Mouse (Mus musculus) heart, embryonic 10.5 days (tissue): Measurements from ENCODE around the gene Ccdc169. TPM values are rescaled to one million over a fixed set of nuclear protein-coding genes. Genes with fewer than 3 reads are reported as not detected.

ENCODE experiments used
- DNase-seq: peaks from one replicate; pipeline ENCODE4 v3.0.0-alpha.2; 2017; ENCODE audit warnings: low spot score
- H3K27ac ChIP-seq: fragments of 300-500 bp; sonication (generic); 2 replicates; pipeline ENCODE4 v1.5.1; 2016; ENCODE audit warnings: mild to moderate bottlenecking
- H3K27me3 ChIP-seq: fragments of 300-500 bp; sonication (generic); 2 replicates; pipeline ENCODE4 v1.6.1; 2016; ENCODE audit warnings: mild to moderate bottlenecking; ENCODE audit not compliant: poor library complexity, insufficient read depth, severe bottlenecking
- H3K36me3 ChIP-seq: fragments of 300-500 bp; sonication (generic); 2 replicates; pipeline ENCODE4 v1.6.1; 2016; ENCODE audit warnings: mild to moderate bottlenecking, moderate library complexity
- H3K4me1 ChIP-seq: fragments of 300-500 bp; sonication (generic); 2 replicates; pipeline ENCODE4 v1.6.1; 2016; ENCODE audit warnings: mild to moderate bottlenecking
- H3K4me3 ChIP-seq: fragments of 300-500 bp; sonication (generic); 2 replicates; pipeline ENCODE4 v1.5.1; 2016; ENCODE audit warnings: mild to moderate bottlenecking, moderate library complexity
- H3K9me3 ChIP-seq: fragments of 300-500 bp; sonication (generic); 2 replicates; pipeline ENCODE4 v1.6.1; 2016; ENCODE audit warnings: mild to moderate bottlenecking, moderate library complexity
- WGBS: fragments of 180-500 bp; shearing (Covaris S2); methylation state at CpG from one replicate; pipeline ENCODE4 v1.1.7; 2016; 5-methylcytosine and 5-hydroxymethylcytosine counted together
- polyA plus RNA-seq: library from polyadenylated mRNA; unstranded; fragments of >200 nt; fragmentation: Nextera tagmentation; extraction: Ambion mirVana; gene quantifications from 2 replicates; pipeline ENCODE4 v1.2.1, GENCODE M21; 2016

Ccdc169 gene
- polyA plus RNA-seq, 1 experiment from 2014 or later, result 0.14 TPM

- DNase-seq, result no peak
- Histone ChIP-seq H3K4me1 (peaks cover 6% of the 10 kb centered on the region; the same call in 1 of the 2 replicates), H3K27ac (no peak overlapping the region), H3K4me3 (no peak overlapping the region), H3K27me3 (no peaks in the 10 kb centered on the region), H3K36me3 (no peaks in the 10 kb centered on the region), H3K9me3 (no peaks in the 10 kb centered on the region)
- 84% methylated on average over 17 of the region's 17 CpGs for WGBS
Observed at GRCm38 (mm10) chr3:55106051-55106450, 31.1 kb upstream of the Ccdc169 start.

GRCm38 (mm10) chr3:55109097-55109496, 28.0 kb upstream of the Ccdc169 start:
- no peaks in the 10 kb centered on the region for H3K9me3 ChIP-seq
- H3K4me3 ChIP-seq, result no peak overlapping the region
- 79% methylated on average over 4 of the region's 4 CpGs for WGBS
- no peaks in the 10 kb centered on the region for H3K36me3 ChIP-seq
- H3K27ac ChIP-seq, result no peak overlapping the region
- no peaks in the 10 kb centered on the region for H3K27me3 ChIP-seq
- no peak for DNase-seq
- H3K4me1 ChIP-seq, result peaks cover 17% of the 10 kb centered on the region

DNA sequence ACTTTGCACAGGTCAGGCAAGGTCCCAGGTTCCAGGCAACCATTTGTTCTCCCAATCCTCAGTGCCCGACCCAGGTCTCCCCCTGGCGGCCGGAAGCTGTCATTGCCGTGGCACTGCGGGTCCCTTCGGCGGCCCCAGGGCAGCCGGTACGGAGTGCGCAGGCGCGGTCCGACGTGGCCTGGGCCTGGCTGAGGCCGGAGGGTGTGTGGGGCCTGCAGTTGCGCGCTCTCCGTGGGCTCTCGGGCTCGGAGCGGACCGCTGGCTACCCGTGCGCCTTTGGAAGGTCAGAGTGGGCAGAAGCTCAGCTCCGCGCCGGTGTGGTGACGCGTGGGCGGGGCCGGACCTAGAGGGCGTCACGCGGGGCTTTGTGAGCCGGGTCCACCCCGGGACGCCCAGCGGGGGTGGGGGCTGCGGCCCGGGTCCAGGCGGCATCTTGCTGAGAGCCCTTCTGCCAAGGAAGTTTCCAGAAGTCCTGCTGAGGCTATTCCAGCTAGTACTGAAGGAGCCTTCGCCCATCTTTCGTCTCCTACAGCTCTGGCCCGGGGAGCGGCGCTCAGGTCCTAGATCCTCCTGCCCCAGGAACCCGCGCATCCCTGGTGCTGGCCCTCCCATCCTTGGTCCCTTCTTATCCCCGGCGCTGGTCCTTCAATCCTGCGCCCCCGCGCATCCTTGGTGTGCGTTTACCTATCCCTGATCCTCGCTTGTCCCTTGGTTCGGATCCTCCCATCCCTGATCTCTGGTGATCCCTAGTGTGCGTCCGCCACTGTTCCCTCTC, 25.0 kb upstream of the Ccdc169 start, which contains the start of gene Spg20:
TSS of gene Spg20 (plus strand) at position 174 of the 775 bp plus-strand sequence.
- peaks cover 31% of the 10 kb centered on the region for H3K4me1 ChIP-seq

DNA sequence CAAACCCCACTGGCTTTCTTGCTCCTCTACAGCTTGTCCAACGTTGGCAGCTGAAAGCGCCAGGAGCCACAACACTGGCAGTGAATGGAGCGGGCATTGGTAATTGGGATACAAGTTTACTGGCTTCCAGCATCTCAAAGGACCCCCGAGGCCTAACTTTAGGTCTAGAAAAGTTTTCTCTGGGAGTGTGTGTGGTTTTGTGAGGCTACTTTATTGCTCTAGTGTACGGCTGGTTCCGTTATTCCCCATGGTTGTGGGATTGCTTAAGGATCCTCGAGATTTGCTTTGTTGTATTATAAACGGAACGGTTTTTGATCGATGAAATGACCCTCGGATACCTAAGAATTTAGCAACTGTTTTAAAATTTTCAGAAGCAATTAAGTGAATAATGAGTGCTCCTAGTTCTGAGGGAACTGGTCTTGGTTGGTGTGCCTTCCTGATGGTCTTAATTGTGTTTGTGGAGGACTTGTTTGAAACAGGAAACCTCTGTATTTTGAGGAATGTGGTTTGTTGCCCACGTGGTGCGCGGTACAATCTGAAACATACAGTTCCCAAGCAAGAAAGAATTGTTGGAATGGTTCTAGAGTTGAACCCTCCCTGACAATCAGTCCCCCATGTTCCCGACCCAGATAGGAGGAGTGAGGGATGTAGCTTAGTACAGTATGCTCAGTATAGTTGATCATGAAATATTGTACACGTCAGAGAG, 24.3 kb upstream of the Ccdc169 start:
- WGBS, result 56% methylated on average over 16 of the region's 16 CpGs
- DNase-seq, result no peak
- H3K9me3 ChIP-seq, result no peaks in the 10 kb centered on the region
- no peaks in the 10 kb centered on the region for H3K27me3 ChIP-seq
- peak overlapping the region; percentile 97 for H3K27ac ChIP-seq
- peaks cover 31% of the 10 kb centered on the region for H3K4me1 ChIP-seq
- peak overlapping the region; percentile 88 for H3K4me3 ChIP-seq
- peaks cover 12% of the 10 kb centered on the region for H3K36me3 ChIP-seq

More for the DNA sequence above, 25.0 kb upstream of the Ccdc169 start, which contains the start of gene Spg20:
- Histone ChIP-seq H3K9me3 (no peaks in the 10 kb centered on the region), H3K27ac (peak within 1 kb of the TSS; percentile 97), H3K27me3 (no peaks in the 10 kb centered on the region), H3K4me3 (peak within 1 kb of the TSS; percentile 88), H3K36me3 (peaks cover 5% of the 10 kb centered on the region)
- WGBS, result 1% methylated on average over 58 of the region's 58 CpGs
- peak; percentile 94 for DNase-seq

DNA sequence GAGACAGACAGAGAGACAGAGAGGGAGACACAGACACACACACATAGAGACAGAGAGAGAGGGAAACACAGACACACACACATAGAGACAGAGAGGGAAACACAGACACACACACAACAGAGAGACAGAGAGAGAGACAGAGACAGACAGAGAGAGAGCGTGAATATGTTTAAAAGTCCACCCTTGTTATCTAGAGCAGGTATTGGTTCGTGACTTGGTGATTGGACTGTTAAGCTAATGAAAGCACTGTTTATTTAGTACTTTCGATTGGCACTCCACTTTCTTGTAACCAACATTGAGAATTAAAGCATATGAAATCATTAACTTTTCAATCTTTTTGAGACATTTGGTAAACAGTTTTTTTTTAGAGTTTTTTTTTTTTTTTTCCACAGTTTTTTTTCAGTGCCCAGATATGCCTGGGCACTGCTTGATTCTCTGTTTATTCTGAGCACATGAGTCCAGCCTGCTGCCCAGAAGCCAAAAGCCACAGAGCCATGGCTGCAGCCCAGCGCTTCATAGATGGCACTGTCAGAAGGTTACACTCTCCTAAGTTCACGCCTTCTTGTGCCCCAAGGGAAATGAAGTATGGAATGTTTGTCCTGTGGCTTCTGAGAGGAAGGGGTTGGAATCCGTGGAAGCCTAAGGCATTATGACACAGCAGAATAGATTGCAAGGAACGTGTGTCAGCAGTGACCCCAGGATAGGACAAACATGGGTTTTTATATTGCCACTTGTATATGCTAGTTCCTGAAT, 22.6 kb upstream of the Ccdc169 start:
- no peaks in the 10 kb centered on the region for H3K27me3 ChIP-seq
- peaks cover 35% of the 10 kb centered on the region for H3K4me1 ChIP-seq
- peaks cover 28% of the 10 kb centered on the region for H3K36me3 ChIP-seq
- 52% methylated on average over 7 of the region's 7 CpGs for WGBS
- H3K9me3 ChIP-seq, result no peaks in the 10 kb centered on the region
- DNase-seq, result no peak
- H3K27ac ChIP-seq, result peak overlapping the region; percentile 36; the same call in 1 of the 2 replicates
- no peak overlapping the region for H3K4me3 ChIP-seq

DNA sequence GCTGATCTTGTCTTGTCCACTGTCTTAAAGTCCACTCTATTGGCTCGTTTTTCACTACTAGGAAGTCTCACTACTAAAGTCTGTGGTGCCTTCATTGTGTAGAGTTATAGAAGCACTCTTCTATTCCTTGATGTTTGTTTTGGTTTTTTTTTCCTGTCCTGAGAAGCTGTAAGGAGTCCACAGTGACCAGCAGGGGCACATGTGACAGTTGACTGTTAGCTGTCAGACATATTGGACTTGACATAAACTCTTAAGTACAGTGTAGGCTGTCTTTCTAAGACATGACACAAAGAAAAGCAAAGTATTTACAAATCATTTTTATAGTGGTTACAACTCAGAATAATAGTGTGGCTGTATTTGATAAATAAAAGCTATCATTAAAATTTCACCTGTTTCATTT, 22.1 kb upstream of the Ccdc169 start:
- peaks cover 35% of the 10 kb centered on the region for H3K4me1 ChIP-seq
- no peak for DNase-seq
- H3K9me3 ChIP-seq, result no peaks in the 10 kb centered on the region
- no peaks in the 10 kb centered on the region for H3K27me3 ChIP-seq
- H3K4me3 ChIP-seq, result no peak overlapping the region
- 51% methylated on average over 1 of the region's 1 CpGs for WGBS
- H3K27ac ChIP-seq, result no peak overlapping the region; the same call in 1 of the 2 replicates
- H3K36me3 ChIP-seq, result peaks cover 34% of the 10 kb centered on the region

DNA sequence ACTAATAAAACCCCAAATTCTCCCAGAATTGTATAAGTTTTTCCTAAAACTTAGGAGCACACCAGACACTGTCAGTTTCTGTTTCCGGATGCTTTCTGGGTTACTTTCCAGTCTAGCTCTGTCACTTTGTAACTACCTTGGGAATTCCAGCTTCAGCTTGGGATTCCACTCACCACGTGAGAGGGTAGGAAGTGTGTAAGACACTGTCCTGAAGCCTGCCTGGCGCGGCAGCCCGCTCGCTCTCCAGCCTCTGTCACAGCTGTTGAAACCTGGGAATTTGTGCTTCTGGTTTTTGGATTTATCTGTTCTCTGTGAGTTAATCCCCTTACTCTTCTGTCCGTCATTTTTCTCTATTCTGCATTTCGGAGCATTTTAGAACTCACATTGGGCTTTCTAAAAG, 21.1 kb upstream of the Ccdc169 start:
- H3K36me3 ChIP-seq, result peaks cover 41% of the 10 kb centered on the region
- peaks cover 42% of the 10 kb centered on the region for H3K4me1 ChIP-seq
- no peak overlapping the region for H3K4me3 ChIP-seq
- no peak overlapping the region for H3K27ac ChIP-seq
- H3K9me3 ChIP-seq, result no peaks in the 10 kb centered on the region
- 56% methylated on average over 8 of the region's 8 CpGs for WGBS
- no peaks in the 10 kb centered on the region for H3K27me3 ChIP-seq
- DNase-seq, result no peak

GRCm38 (mm10) chr3:55119275-55119898, 17.8 kb upstream of the Ccdc169 start:
- DNase-seq, result no peak
- H3K36me3 ChIP-seq, result peaks cover 74% of the 10 kb centered on the region
- H3K27ac ChIP-seq, result no peak overlapping the region
- WGBS, result 83% methylated on average over 6 of the region's 6 CpGs
- H3K27me3 ChIP-seq, result no peaks in the 10 kb centered on the region
- H3K4me3 ChIP-seq, result no peak overlapping the region
- H3K9me3 ChIP-seq, result no peaks in the 10 kb centered on the region
- peaks cover 28% of the 10 kb centered on the region for H3K4me1 ChIP-seq

DNA sequence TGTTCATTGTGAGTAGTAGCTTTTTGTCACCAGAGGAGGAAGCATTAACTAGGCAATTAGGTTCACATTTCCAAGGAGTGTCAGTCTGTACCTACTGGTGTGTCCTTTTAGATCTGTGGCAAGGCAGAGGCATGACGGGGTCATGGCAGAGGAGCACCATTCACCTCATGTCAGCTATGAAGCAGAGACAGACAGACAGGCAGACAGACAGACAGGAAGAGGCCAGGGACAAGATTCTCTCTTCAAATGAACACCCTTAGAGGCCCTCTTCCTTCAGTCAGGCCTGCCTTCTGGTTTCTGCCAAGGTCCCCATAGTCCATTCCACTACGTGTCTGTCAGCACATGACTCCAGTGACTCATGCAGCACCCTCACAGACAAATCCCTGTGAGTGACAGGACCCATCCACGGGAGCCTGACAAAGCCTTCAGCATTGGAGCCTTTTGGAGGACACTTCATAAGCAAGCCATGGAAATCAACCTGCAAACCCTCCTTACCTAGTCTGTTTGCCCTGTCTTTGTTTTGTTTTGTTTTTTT, 14.7 kb upstream of the Ccdc169 start:
- H3K4me3 ChIP-seq, result no peak overlapping the region
- no peaks in the 10 kb centered on the region for H3K27me3 ChIP-seq
- H3K4me1 ChIP-seq, result peaks cover 11% of the 10 kb centered on the region; the same call in 1 of the 2 replicates
- H3K9me3 ChIP-seq, result no peaks in the 10 kb centered on the region
- no peak overlapping the region for H3K27ac ChIP-seq
- peaks cover 94% of the 10 kb centered on the region for H3K36me3 ChIP-seq
- 67% methylated on average over 3 of the region's 3 CpGs for WGBS
- DNase-seq, result no peak

DNA sequence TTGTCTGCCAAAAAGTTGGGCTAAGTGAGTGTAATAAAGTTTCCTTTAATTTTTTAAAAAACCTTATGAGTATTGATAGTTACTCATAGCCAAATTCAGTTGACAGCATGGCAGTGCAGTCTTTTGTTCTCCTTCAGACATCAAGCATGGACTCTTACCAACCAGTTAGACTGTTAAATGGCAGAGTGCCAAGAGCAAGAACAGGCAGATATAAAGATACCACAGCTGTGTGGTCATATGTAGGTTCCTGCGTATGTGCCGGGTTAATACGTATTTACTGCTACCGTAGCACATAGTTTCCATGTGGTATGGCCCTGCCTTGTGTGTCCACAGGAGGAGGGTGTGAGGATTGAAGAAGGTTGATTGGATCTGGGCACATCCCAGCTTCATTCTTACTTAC, 14.1 kb upstream of the Ccdc169 start:
- Histone ChIP-seq H3K4me3 (no peak overlapping the region), H3K36me3 (peaks cover 94% of the 10 kb centered on the region), H3K27ac (no peak overlapping the region), H3K27me3 (no peaks in the 10 kb centered on the region), H3K4me1 (peaks cover 11% of the 10 kb centered on the region; the same call in 1 of the 2 replicates), H3K9me3 (no peaks in the 10 kb centered on the region)
- WGBS, result 94% methylated on average over 4 of the region's 4 CpGs
- no peak for DNase-seq

DNA sequence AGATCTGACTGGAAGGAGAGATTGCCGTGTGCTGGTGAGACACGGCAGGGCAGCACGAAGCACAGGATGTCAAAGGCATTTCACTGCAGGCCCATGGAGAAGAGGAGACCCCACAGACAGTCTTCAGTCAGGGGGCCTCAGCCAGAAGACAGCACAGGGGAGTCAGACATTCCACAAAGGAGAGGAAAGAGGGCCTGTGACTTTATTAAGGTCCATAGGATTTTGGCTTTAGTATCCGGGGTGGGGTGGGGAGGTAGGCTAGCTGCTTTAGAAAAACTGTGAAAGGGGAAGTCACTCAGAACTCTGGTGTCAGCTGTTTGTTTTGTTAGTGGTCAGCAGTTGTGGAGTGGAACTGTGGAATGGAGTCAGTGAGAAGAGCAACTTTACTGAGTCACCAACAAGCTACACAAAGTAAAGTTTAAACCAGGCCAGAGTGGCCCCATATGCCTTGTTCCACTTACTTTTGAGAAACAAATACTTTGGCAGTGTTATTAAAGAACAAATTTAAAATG, 7.9 kb upstream of the Ccdc169 start:
- Histone ChIP-seq H3K4me3 (no peak overlapping the region), H3K27ac (no peak overlapping the region), H3K9me3 (no peaks in the 10 kb centered on the region), H3K4me1 (no peaks in the 10 kb centered on the region), H3K36me3 (peaks cover 89% of the 10 kb centered on the region), H3K27me3 (no peaks in the 10 kb centered on the region)
- DNase-seq, result no peak
- WGBS, result 89% methylated on average over 4 of the region's 4 CpGs

DNA sequence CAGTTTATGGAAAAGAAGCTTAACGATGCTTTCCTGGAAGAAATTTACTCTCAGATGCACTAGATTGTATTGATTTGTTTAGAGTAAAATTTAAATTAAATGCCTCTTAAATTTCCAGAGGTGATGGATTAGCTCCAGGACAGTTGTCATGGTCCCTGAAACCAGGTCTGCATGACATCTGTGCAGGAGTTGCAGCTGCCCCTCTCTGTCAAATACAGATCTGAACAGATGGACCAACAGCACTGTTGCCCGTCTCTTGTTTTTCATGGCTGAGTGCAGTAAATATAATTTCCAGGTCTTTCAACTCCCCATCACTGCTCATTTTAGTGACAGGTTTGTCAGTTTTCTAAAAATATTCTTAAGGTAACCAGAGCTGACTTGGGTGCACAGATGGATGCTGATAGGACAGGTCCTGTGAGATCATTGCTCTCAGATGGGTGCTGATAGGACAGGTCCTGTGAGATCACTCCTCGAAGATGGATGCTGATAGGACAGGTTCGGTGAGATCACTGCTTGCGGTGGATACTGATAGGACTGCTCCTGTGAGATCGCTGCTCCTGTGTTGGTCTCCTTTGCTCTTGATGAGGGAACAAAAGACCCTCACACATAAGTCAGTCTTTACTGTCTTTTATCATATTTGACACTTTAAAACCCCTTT, 5.4 kb upstream of the Ccdc169 start:
- WGBS, result 88% methylated on average over 6 of the region's 6 CpGs
- peaks cover 92% of the 10 kb centered on the region for H3K36me3 ChIP-seq
- H3K9me3 ChIP-seq, result no peaks in the 10 kb centered on the region

More for the DNA sequence above, 5.4 kb upstream of the Ccdc169 start:
- no peak overlapping the region for H3K27ac ChIP-seq
- H3K4me3 ChIP-seq, result no peak overlapping the region
- H3K27me3 ChIP-seq, result no peaks in the 10 kb centered on the region
- DNase-seq, result no peak
- H3K4me1 ChIP-seq, result no peaks in the 10 kb centered on the region
